22 mouse cellular contexts compared by ENCODE assay signal in genomic region chrX:48001151-48001550, GRCm38 (mm10). TPM values are rescaled to one million over a fixed set of nuclear protein-coding genes. Genes with fewer than 3 reads are reported as not detected.
A peak's percentile ranks its signal among the peaks of the same experiment; 100 is the strongest.
DNase-seq lines count a peak whose midpoint lies in the region; ATAC-seq and TF ChIP-seq lines count a peak whose summit lies in the region.
"Had no signal": no experiment of that assay in that cellular context is flagged by ENCODE, and none has a peak within 500 bp of the region (broad histone marks: within the 10 kb centered on the region; RNA-seq: fewer than 3 reads in every experiment).

No protein-coding gene starts in this region.

- DNase-seq in gastrocnemius, adult 2 months = no peak
- DNase-seq in gastrocnemius, postnatal 10 days = no peak
- peak; percentile 16 to 26 for DNase-seq in heart, adult 9 months (ENCODE audit: low spot score in 2 of 2)
- DNase-seq in heart, adult 18-20 months = no peak
- DNase-seq in lung, postnatal 0 days (ENCODE audit: low spot score) = no peak
- no peak for DNase-seq in lung, postnatal 36 days
- DNase-seq: adrenal gland, adult 8-10 months; adrenal gland, postnatal 25 days; cerebellum, adult 18-20 months; cerebellum, adult 9-10 months; cerebellum, postnatal 14 days; gastrocnemius, postnatal 25 days; heart, postnatal 36 days had no signal

- H3K27me3 ChIP-seq in lung, postnatal 0 days (replicated peaks; ENCODE audit: insufficient read depth, low read length) = no peaks in the 10 kb centered on the region
- H3K27me3 ChIP-seq: forebrain, embryonic 13.5 days; hindbrain, embryonic 13.5 days; intestine, embryonic 15.5 days had no signal

- 52% methylated on average over 7 of the region's 7 CpGs for WGBS in lung, postnatal 0 days

- TF ChIP-seq CTCF in gastrocnemius, adult 2 months (IDR thresholded peaks at IDR 0.05) = no peak
- TF ChIP-seq CTCF in lung, postnatal 0 days (IDR thresholded peaks at IDR 0.05) = no peak

- H3K9me3 ChIP-seq in lung, postnatal 0 days (ENCODE audit: low read length) = no peaks in the 10 kb centered on the region
- H3K9me3 ChIP-seq: forebrain, embryonic 10.5 days; forebrain, embryonic 13.5 days; heart, embryonic 10.5 days; hindbrain, embryonic 10.5 days; hindbrain, embryonic 13.5 days; intestine, embryonic 15.5 days had no signal

- peak; percentile 33; the same call in 1 of the 2 replicates for TF ChIP-seq EP300 in lung, postnatal 0 days (IDR thresholded peaks at IDR 0.05)

- no peak overlapping the region for H3K4me2 ChIP-seq in lung, postnatal 0 days (replicated peaks; ENCODE audit: low read depth, low read length)
- H3K4me2 ChIP-seq: forebrain, embryonic 13.5 days; hindbrain, embryonic 13.5 days; intestine, embryonic 15.5 days had no signal

- no peak overlapping the region for H3K9ac ChIP-seq in lung, postnatal 0 days (replicated peaks; ENCODE audit: low read depth)
- H3K9ac ChIP-seq: forebrain, embryonic 13.5 days; hindbrain, embryonic 13.5 days; intestine, embryonic 15.5 days had no signal

- H3K4me1 ChIP-seq in lung, postnatal 0 days (ENCODE audit: insufficient read depth, low read depth, low read length) = no peaks in the 10 kb centered on the region
- H3K4me1 ChIP-seq: forebrain, embryonic 13.5 days; heart, embryonic 10.5 days; hindbrain, embryonic 13.5 days; intestine, embryonic 15.5 days had no signal

- no peaks in the 10 kb centered on the region for H3K36me3 ChIP-seq in lung, postnatal 0 days (ENCODE audit: insufficient read depth, low read length)
- H3K36me3 ChIP-seq: forebrain, embryonic 10.5 days; heart, embryonic 10.5 days; hindbrain, embryonic 10.5 days; hindbrain, embryonic 13.5 days; intestine, embryonic 15.5 days had no signal

- 0 out of 2 replicates have a peak, but pooled peaks have one; percentile 28 for ATAC-seq in lung, postnatal 0 days
- ATAC-seq: activated CD4-positive, CD25-positive, alpha-beta regulatory T cell, adult 4 months; forebrain, embryonic 13.5 days; forebrain, embryonic 16.5 days; hindbrain, embryonic 16.5 days; intestine, embryonic 15.5 days had no signal

- H3K27ac ChIP-seq in gastrocnemius, adult 2 months = peak overlapping the region; percentile 63
- no peak overlapping the region for H3K27ac ChIP-seq in lung, postnatal 0 days (ENCODE audit: low read length)
- H3K27ac ChIP-seq: forebrain, embryonic 10.5 days; forebrain, embryonic 13.5 days; heart, embryonic 10.5 days; hindbrain, embryonic 10.5 days; hindbrain, embryonic 13.5 days; intestine, embryonic 15.5 days had no signal

- intact Hi-C loops in gastrocnemius, adult 2 months (cut with DNase I) = no loop called here

- H3K4me3 ChIP-seq in gastrocnemius, adult 2 months = no peak overlapping the region
- H3K4me3 ChIP-seq in lung, postnatal 0 days (ENCODE audit: low read depth, low read length) = no peak overlapping the region
- H3K4me3 ChIP-seq: forebrain, embryonic 10.5 days; forebrain, embryonic 13.5 days; heart, embryonic 10.5 days; hindbrain, embryonic 10.5 days; hindbrain, embryonic 13.5 days; intestine, embryonic 15.5 days had no signal

RNA-seq across cellular contexts. Expression of gene Apln, which starts 33.5 kb away (rescaled TPM):
- 1 to 10 TPM in 1 of 2 experiments, under 1 TPM in 1; 0.61 to 1.3 TPM for total RNA-seq in gastrocnemius, adult 2 months (2021)
- total RNA-seq in gastrocnemius, postnatal 10 days (2021) = 10 to 100 TPM; 26.9 to 30.4 TPM
- 10 to 100 TPM in 1 of 2 experiments, 1 to 10 TPM in 1; 4.6 to 15.9 TPM for total RNA-seq in heart, adult 18-20 months (2021)
- 12.7 and 12.9 TPM in 2 replicates for polyA plus RNA-seq in lung, postnatal 0 days (2015; fragmentation: Nextera tagmentation; extraction: Ambion mirVana)

Comparison
In these comparisons a context has a peak if more than half of its experiments do, and no peak if none do; other contexts are left out.
1. DNase-seq: peak in heart, adult 9 months (2 of 2); none in gastrocnemius, adult 2 months (single experiment), gastrocnemius, postnatal 10 days (single experiment), heart, adult 18-20 months (0 of 2), lung, postnatal 0 days (single experiment) and lung, postnatal 36 days (single experiment).